In genomic region chr5:105620505-105621116, GRCm38 (mm10) we compare ENCODE assay signal across 9 mouse cellular contexts.
A peak's percentile ranks its signal among the peaks of the same experiment; 100 is the strongest.
DNase-seq lines count a peak whose midpoint lies in the region; ATAC-seq and TF ChIP-seq lines count a peak whose summit lies in the region.
"Had no signal": no experiment of that assay in that cellular context is flagged by ENCODE, and none has a peak within 500 bp of the region (broad histone marks: within the 10 kb centered on the region; RNA-seq: fewer than 3 reads in every experiment).

No protein-coding gene starts in this region.

- H3K4me3 ChIP-seq in CH12.LX (replicated peaks in 1 of 3; ENCODE audit: low read depth in 2 of 3, low read length in 2 of 3, poor library complexity in 1 of 3): no peak overlapping the region
- no peak overlapping the region for H3K4me3 ChIP-seq in heart, embryonic 14.5 days (ENCODE audit: control insufficient read depth in 1 of 2, insufficient read depth in 1 of 2, low read depth in 1 of 2, low read length in 2 of 2)
- no peak overlapping the region for H3K4me3 ChIP-seq in layer of hippocampus, adult 2 months
- no peak overlapping the region for H3K4me3 ChIP-seq in cerebellum, adult 2 months (replicated peaks; ENCODE audit: insufficient read depth, low read depth, low read length)
- no peak overlapping the region for H3K4me3 ChIP-seq in hindbrain, embryonic 13.5 days
- H3K4me3 ChIP-seq: limb, embryonic 13.5 days had no signal

- DNase-seq in CH12.LX (ENCODE audit: extremely low read depth): no peak
- DNase-seq in adrenal gland, adult 18-20 months (ENCODE audit: low spot score in 2 of 2): peak; percentile 53 to 54
- peak; percentile 34 to 63 for DNase-seq in layer of hippocampus, adult 2 months (ENCODE audit: low spot score in 2 of 2)
- DNase-seq in skeletal muscle tissue, adult 2 months (ENCODE audit: low read depth, low spot score): peak; percentile 83
- no peak for DNase-seq in cerebellum, adult 2 months

- in situ Hi-C loops in CH12.LX (cut with MboI; ENCODE audit: low pct_ligation_motif_present, low pct_unique_long_range_greater_than_20kb, low sequenced_read_pairs): no loop called here

- H3K27me3 ChIP-seq in CH12.LX (replicated peaks): no peaks in the 10 kb centered on the region
- H3K27me3 ChIP-seq in heart, embryonic 14.5 days (ENCODE audit: control insufficient read depth, insufficient read depth, low read length): no peaks in the 10 kb centered on the region
- H3K27me3 ChIP-seq in cerebellum, adult 2 months (ENCODE audit: control insufficient read depth, insufficient read depth, low read length): no peaks in the 10 kb centered on the region
- H3K27me3 ChIP-seq in hindbrain, embryonic 13.5 days: no peaks in the 10 kb centered on the region
- H3K27me3 ChIP-seq: limb, embryonic 13.5 days had no signal

- no peak for TF ChIP-seq CTCF in CH12.LX (conservative IDR thresholded peaks at IDR 0.05 in 1 of 2, IDR thresholded peaks at IDR 0.05 in 1 of 2; ENCODE audit: low read depth in 2 of 2, low read length in 2 of 2)
- TF ChIP-seq CTCF in layer of hippocampus, adult 2 months (conservative IDR thresholded peaks at IDR 0.05): no peak
- TF ChIP-seq CTCF in cerebellum, adult 2 months (IDR thresholded peaks at IDR 0.05; ENCODE audit: borderline replicate concordance, insufficient read depth, low read depth, low read length): no peak

- 62% methylated on average over 6 of the region's 6 CpGs for WGBS in heart, embryonic 14.5 days
- WGBS in cerebellum, adult 2 months: 74% methylated on average over 6 of the region's 6 CpGs
- WGBS in hindbrain, embryonic 13.5 days: 82% methylated on average over 6 of the region's 6 CpGs

- H3K4me1 ChIP-seq in CH12.LX (ENCODE audit: control insufficient read depth in 1 of 2, insufficient read depth in 2 of 2): peaks cover 32 to 66% of the 10 kb centered on the region in 2 experiments
- peaks cover 4% of the 10 kb centered on the region in 2 experiments; a peak in 1 of 4 replicates for H3K4me1 ChIP-seq in heart, embryonic 14.5 days (ENCODE audit: control insufficient read depth in 2 of 2, insufficient read depth in 2 of 2, low read length in 2 of 2)
- H3K4me1 ChIP-seq in cerebellum, adult 2 months (ENCODE audit: control insufficient read depth, insufficient read depth, low read length): no peaks in the 10 kb centered on the region
- H3K4me1 ChIP-seq in hindbrain, embryonic 13.5 days (replicated peaks): no peaks in the 10 kb centered on the region

- no peak for TF ChIP-seq RAD21 in CH12.LX (IDR thresholded peaks at IDR 0.05; ENCODE audit: low read depth, low read length)

- no peaks in the 10 kb centered on the region for H3K9me3 ChIP-seq in CH12.LX (replicated peaks; ENCODE audit: low read length)
- H3K9me3 ChIP-seq in heart, embryonic 14.5 days (ENCODE audit: control insufficient read depth, low read length): no peaks in the 10 kb centered on the region
- no peaks in the 10 kb centered on the region for H3K9me3 ChIP-seq in hindbrain, embryonic 13.5 days
- H3K9me3 ChIP-seq: limb, embryonic 13.5 days had no signal

- no peaks in the 10 kb centered on the region for H3K36me3 ChIP-seq in CH12.LX (replicated peaks in 1 of 2; ENCODE audit: control insufficient read depth in 1 of 2, insufficient read depth in 1 of 2, low read length in 1 of 2)
- no peaks in the 10 kb centered on the region for H3K36me3 ChIP-seq in heart, embryonic 14.5 days (ENCODE audit: control insufficient read depth, insufficient read depth, low read length)
- H3K36me3 ChIP-seq in hindbrain, embryonic 13.5 days: no peaks in the 10 kb centered on the region
- H3K36me3 ChIP-seq: limb, embryonic 13.5 days had no signal

- dilution Hi-C loops in CH12.LX (cut with MboI; ENCODE audit: extremely low pct_ligation_motif_present, extremely low pct_unique_long_range_greater_than_20kb, low sequenced_read_pairs): no loop called here

- TF ChIP-seq EP300 in CH12.LX (IDR thresholded peaks at IDR 0.05; ENCODE audit: low read length): no peak

- TF ChIP-seq POLR2A in CH12.LX (IDR thresholded peaks at IDR 0.05; ENCODE audit: low read depth, low read length): no peak
- no peak for TF ChIP-seq POLR2A in cerebellum, adult 2 months (IDR thresholded peaks at IDR 0.05; ENCODE audit: borderline replicate concordance, insufficient read depth, low read length)

- H3K4me2 ChIP-seq in CH12.LX (ENCODE audit: insufficient read depth, low read depth, poor library complexity, severe bottlenecking): no peak overlapping the region
- no peak overlapping the region for H3K4me2 ChIP-seq in heart, embryonic 14.5 days (ENCODE audit: low read length)
- H3K4me2 ChIP-seq in hindbrain, embryonic 13.5 days: no peak overlapping the region
- H3K4me2 ChIP-seq: limb, embryonic 13.5 days had no signal

- H3K27ac ChIP-seq in CH12.LX (ENCODE audit: insufficient read depth, low read depth): no peak overlapping the region
- H3K27ac ChIP-seq in heart, embryonic 14.5 days (replicated peaks in 1 of 2; ENCODE audit: control insufficient read depth in 1 of 2, insufficient read depth in 1 of 2, low read depth in 2 of 2, low read length in 2 of 2): peak overlapping the region; percentile 39 to 46; a peak in 2 of 4 replicates
- H3K27ac ChIP-seq in layer of hippocampus, adult 2 months: no peak overlapping the region
- H3K27ac ChIP-seq in cerebellum, adult 2 months (ENCODE audit: insufficient read depth, low read length): no peak overlapping the region
- no peak overlapping the region for H3K27ac ChIP-seq in hindbrain, embryonic 13.5 days
- H3K27ac ChIP-seq: limb, embryonic 13.5 days had no signal

- H3K9ac ChIP-seq in CH12.LX (ENCODE audit: insufficient read depth, low read depth): no peak overlapping the region; the same call in 1 of the 2 replicates
- no peak overlapping the region for H3K9ac ChIP-seq in heart, embryonic 14.5 days (ENCODE audit: low read length)
- no peak overlapping the region for H3K9ac ChIP-seq in hindbrain, embryonic 13.5 days
- H3K9ac ChIP-seq: limb, embryonic 13.5 days had no signal

- no peak; the same call in 1 of the 2 replicates for ATAC-seq in heart, embryonic 14.5 days (ENCODE audit: insufficient number of reproducible peaks, insufficient read depth, low FRiP score, low read depth)
- ATAC-seq in erythroblast, adult 5-6 weeks (replicated peaks; ENCODE audit: low FRiP score, poor library complexity, severe bottlenecking): no peak
- no peak for ATAC-seq in hindbrain, embryonic 13.5 days (ENCODE audit: low FRiP score)

- H3K79me2 ChIP-seq in CH12.LX (replicated peaks; ENCODE audit: control insufficient read depth, extremely low read depth, insufficient read depth, poor library complexity, severe bottlenecking): no peaks in the 10 kb centered on the region

TF ChIP-seq in CH12.LX, 34 proteins besides CTCF, POLR2A, EP300 and RAD21:
- TF ChIP-seq BHLHE40 (IDR thresholded peaks at IDR 0.05; ENCODE audit: low read depth, low read length) (no peak), CHD2 (IDR thresholded peaks at IDR 0.05; ENCODE audit: low read length) (no peak), MXI1 (IDR thresholded peaks at IDR 0.05; ENCODE audit: low read depth, low read length) (no peak), ETS1 (conservative IDR thresholded peaks at IDR 0.05; ENCODE audit: low read depth, low read length) (peak; percentile 60; the same call in 1 of the 2 replicates), GABPA (IDR thresholded peaks at IDR 0.05; ENCODE audit: insufficient replicate concordance, low read depth, low read length) (no peak), PAX5 (IDR thresholded peaks at IDR 0.05; ENCODE audit: low read length) (no peak), MEF2A (IDR thresholded peaks at IDR 0.05; ENCODE audit: borderline replicate concordance, low read depth, low read length) (no peak)

Comparison
In these comparisons a context has a peak if more than half of its experiments do, and no peak if none do; other contexts are left out.
1. DNase-seq: peak in adrenal gland, adult 18-20 months (2 of 2), layer of hippocampus, adult 2 months (2 of 2) and skeletal muscle tissue, adult 2 months (single experiment); none in CH12.LX (single experiment) and cerebellum, adult 2 months (0 of 2).
2. H3K27ac ChIP-seq: peak in heart, embryonic 14.5 days (2 of 2); none in CH12.LX (single experiment), layer of hippocampus, adult 2 months (single experiment), cerebellum, adult 2 months (single experiment) and hindbrain, embryonic 13.5 days (single experiment).